Mouse (Mus musculus) MEL (cell line): ENCODE data around the gene Fbxl2. TPM values are rescaled to one million over a fixed set of nuclear protein-coding genes. Genes with fewer than 3 reads are reported as not detected.

ENCODE experiments used
- DNase-seq: peaks from one replicate; pipeline ENCODE4 v3.0.0; 2011; ENCODE audit warnings: low read depth, low spot score
- H3K27ac ChIP-seq: 2 replicates; pipeline ENCODE4 v1.5.1; 2012; ENCODE audit warnings: low read depth, mild to moderate bottlenecking, control low read depth, low read length, moderate library complexity; ENCODE audit not compliant: control insufficient read depth
- H3K27me3 ChIP-seq, 2 experiments: fragments of 150-350 bp in 1 of 2; sonication (generic) in 1 of 2; 2 replicates each; pipeline ENCODE4 v1.6.1; 2012; ENCODE audit warnings: low read length in 2 of 2, mild to moderate bottlenecking in 2 of 2, improper control_type of control experiment in 1 of 2, moderate library complexity in 1 of 2; ENCODE audit not compliant: insufficient read depth in 2 of 2, control insufficient read depth in 1 of 2
- H3K36me3 ChIP-seq, 2 experiments: 2 replicates each; pipeline ENCODE4 v1.6.1; 2012 to 2014; ENCODE audit warnings: low read length in 2 of 2, improper control_type of control experiment in 1 of 2, inconsistent platforms in 1 of 2, mild to moderate bottlenecking in 1 of 2; ENCODE audit not compliant: insufficient read depth in 2 of 2, control insufficient read depth in 1 of 2
- H3K4me1 ChIP-seq, 2 experiments: fragments of 150-350 bp in 1 of 2; sonication (generic) in 1 of 2; 2 replicates each; pipeline ENCODE4 v1.6.1; 2012; ENCODE audit warnings: low read length in 2 of 2, improper control_type of control experiment in 1 of 2, mild to moderate bottlenecking in 1 of 2; ENCODE audit not compliant: insufficient read depth in 2 of 2, control insufficient read depth in 1 of 2
- H3K4me3 ChIP-seq, 2 experiments: fragments of 150-350 bp in 1 of 2; sonication (generic) in 1 of 2; 2 replicates each; pipeline ENCODE4 v1.5.1; 2012; ENCODE audit warnings: low read depth in 2 of 2, low read length in 2 of 2, mild to moderate bottlenecking in 2 of 2, moderate library complexity in 2 of 2, control low read depth in 1 of 2, improper control_type of control experiment in 1 of 2; ENCODE audit not compliant: control insufficient read depth in 1 of 2, insufficient read depth in 1 of 2
- H3K79me2 ChIP-seq: 2 replicates; pipeline ENCODE4 v1.6.1; 2012; ENCODE audit warnings: mild to moderate bottlenecking, low read length, moderate library complexity; ENCODE audit not compliant: control insufficient read depth, poor library complexity, insufficient read depth
- H3K9ac ChIP-seq: 2 replicates; pipeline ENCODE4 v1.6.1; 2012; ENCODE audit warnings: low read depth, mild to moderate bottlenecking, control low read depth, low read length, moderate library complexity; ENCODE audit not compliant: control insufficient read depth, poor library complexity, severe bottlenecking
- H3K9me3 ChIP-seq: fragments of 150-350 bp; sonication (generic); replicated peaks from 2 replicates; pipeline ENCODE4 v1.6.1; 2012; ENCODE audit warnings: mild to moderate bottlenecking, low read length, improper control_type of control experiment, moderate library complexity; ENCODE audit not compliant: insufficient read depth
- CHD1 ChIP-seq: IDR thresholded peaks from 2 replicates; pipeline ENCODE4 v1.6.1; 2012; ENCODE audit warnings: low read depth, mild to moderate bottlenecking, inconsistent platforms, low read length, improper control_type of control experiment
- CTCF ChIP-seq, 3 experiments: IDR thresholded peaks in 2 of 3; conservative IDR thresholded peaks in 1 of 3; 2 replicates each; pipeline ENCODE4 v1.5.1; 2011 to 2012; ENCODE audit warnings: low read length in 3 of 3, low read depth in 2 of 3, mild to moderate bottlenecking in 2 of 3, improper control_type of control experiment in 1 of 3, inconsistent platforms in 1 of 3, mixed read lengths in 1 of 3, moderate library complexity in 1 of 3; ENCODE audit not compliant: control insufficient read depth in 1 of 3, insufficient read depth in 1 of 3, poor library complexity in 1 of 3, severe bottlenecking in 1 of 3
- ETS1 ChIP-seq: IDR thresholded peaks from 2 replicates; pipeline ENCODE4 v1.6.1; 2012; ENCODE audit warnings: low read depth, mild to moderate bottlenecking, inconsistent platforms, low read length, improper control_type of control experiment, moderate library complexity
- GABPA ChIP-seq: IDR thresholded peaks from 2 replicates; pipeline ENCODE4 v1.6.1; 2012; ENCODE audit warnings: low read depth, mild to moderate bottlenecking, inconsistent platforms, low read length, improper control_type of control experiment, moderate library complexity
- HCFC1 ChIP-seq: IDR thresholded peaks from 2 replicates; pipeline ENCODE4 v1.6.1; 2012; ENCODE audit warnings: low read depth, mild to moderate bottlenecking, inconsistent platforms, low read length, improper control_type of control experiment, moderate library complexity
- KAT2A ChIP-seq: conservative IDR thresholded peaks from 2 replicates; pipeline ENCODE4 v1.6.1; 2012; ENCODE audit warnings: low read depth, low read length, improper control_type of control experiment, inconsistent platforms
- MAFK ChIP-seq: IDR thresholded peaks from 2 replicates; pipeline ENCODE4 v1.6.1; 2011; ENCODE audit warnings: low read depth, mild to moderate bottlenecking, low read length, improper control_type of control experiment, borderline replicate concordance
- MAX ChIP-seq: IDR thresholded peaks from 2 replicates; pipeline ENCODE4 v1.6.1; 2011; ENCODE audit warnings: low read length, improper control_type of control experiment
- MEF2A ChIP-seq: IDR thresholded peaks from 2 replicates; pipeline ENCODE4 v1.6.1; 2014; ENCODE audit warnings: low read depth, mild to moderate bottlenecking, inconsistent platforms, low read length, improper control_type of control experiment; ENCODE audit not compliant: poor library complexity, insufficient replicate concordance, severe bottlenecking; ENCODE audit errors: extremely low read depth
- MXI1 ChIP-seq: IDR thresholded peaks from 2 replicates; pipeline ENCODE4 v1.6.1; 2011; ENCODE audit warnings: mild to moderate bottlenecking, low read depth, low read length, improper control_type of control experiment
- MYB ChIP-seq: IDR thresholded peaks from 2 replicates; pipeline ENCODE4 v1.6.1; 2011; ENCODE audit warnings: mild to moderate bottlenecking, low read depth, low read length, improper control_type of control experiment
- MYC ChIP-seq: IDR thresholded peaks from 2 replicates; pipeline ENCODE4 v1.6.1; 2011; ENCODE audit warnings: low read depth, mild to moderate bottlenecking, low read length, improper control_type of control experiment, moderate library complexity
- NELFE ChIP-seq: IDR thresholded peaks from 2 replicates; pipeline ENCODE4 v1.6.1; 2011; ENCODE audit warnings: low read depth, low read length, improper control_type of control experiment
- NRF1 ChIP-seq: IDR thresholded peaks from 2 replicates; pipeline ENCODE4 v1.6.1; 2014; ENCODE audit warnings: low read depth, mild to moderate bottlenecking, inconsistent platforms, low read length, improper control_type of control experiment, moderate library complexity; ENCODE audit not compliant: poor library complexity, insufficient read depth, severe bottlenecking
- POLR2AphosphoS2 ChIP-seq: IDR thresholded peaks from 2 replicates; pipeline ENCODE4 v1.6.1; 2011; ENCODE audit warnings: low read length, improper control_type of control experiment
- RAD21 ChIP-seq: IDR thresholded peaks from 2 replicates; pipeline ENCODE4 v1.6.1; 2011; ENCODE audit warnings: mild to moderate bottlenecking, low read depth, low read length, improper control_type of control experiment
- RCOR1 ChIP-seq: IDR thresholded peaks from 2 replicates; pipeline ENCODE4 v1.6.1; 2012; ENCODE audit warnings: low read depth, mild to moderate bottlenecking, inconsistent platforms, low read length, improper control_type of control experiment
- SIN3A ChIP-seq: IDR thresholded peaks from 2 replicates; pipeline ENCODE4 v1.6.1; 2012; ENCODE audit warnings: low read length, improper control_type of control experiment, inconsistent platforms
- SMC3 ChIP-seq: IDR thresholded peaks from 2 replicates; pipeline ENCODE4 v1.6.1; 2011; ENCODE audit warnings: low read depth, low read length, improper control_type of control experiment
- TAL1 ChIP-seq: IDR thresholded peaks from 2 replicates; pipeline ENCODE4 v1.6.1; 2012; ENCODE audit warnings: mild to moderate bottlenecking, inconsistent platforms, low read length, moderate library complexity, mixed read lengths
- TCF12 ChIP-seq: IDR thresholded peaks from 2 replicates; pipeline ENCODE4 v1.6.1; 2014; ENCODE audit warnings: low read depth, mild to moderate bottlenecking, inconsistent platforms, low read length, improper control_type of control experiment, moderate library complexity
- UBTF ChIP-seq: IDR thresholded peaks from 2 replicates; pipeline ENCODE4 v1.6.1; 2012; ENCODE audit warnings: low read depth, mild to moderate bottlenecking, inconsistent platforms, low read length, improper control_type of control experiment, moderate library complexity, borderline replicate concordance; ENCODE audit not compliant: insufficient read depth
- ZMIZ1 ChIP-seq: IDR thresholded peaks from 2 replicates; pipeline ENCODE4 v1.6.1; 2012; ENCODE audit warnings: low read depth, mild to moderate bottlenecking, inconsistent platforms, low read length, improper control_type of control experiment, moderate library complexity
- polyA plus RNA-seq, 2 experiments: library from polyadenylated mRNA; stranded (reverse) in 1 of 2; unstranded in 1 of 2; fragments of >175 nt in 1 of 2; fragments of >200 nt in 1 of 2; gene quantifications; 2 replicates each; pipeline versions ENCODE4 v1.2.1 to v1.2.4; 2012; ENCODE audit warnings: low replicate concordance in 2 of 2, low read depth in 1 of 2; ENCODE audit not compliant: insufficient read length in 2 of 2, insufficient read depth in 1 of 2, missing spikeins in 1 of 2
- total RNA-seq: library from RNA; depleted of rRNA; stranded (reverse); fragments of 300-350 nt; gene quantifications from 2 replicates; pipeline ENCODE4 v1.2.3, GENCODE M21; 2012

Gene Fbxl2
- total and polyA plus RNA-seq, 3 experiments, result 1.8 to 3.0 TPM; not detected in 1

DNA sequence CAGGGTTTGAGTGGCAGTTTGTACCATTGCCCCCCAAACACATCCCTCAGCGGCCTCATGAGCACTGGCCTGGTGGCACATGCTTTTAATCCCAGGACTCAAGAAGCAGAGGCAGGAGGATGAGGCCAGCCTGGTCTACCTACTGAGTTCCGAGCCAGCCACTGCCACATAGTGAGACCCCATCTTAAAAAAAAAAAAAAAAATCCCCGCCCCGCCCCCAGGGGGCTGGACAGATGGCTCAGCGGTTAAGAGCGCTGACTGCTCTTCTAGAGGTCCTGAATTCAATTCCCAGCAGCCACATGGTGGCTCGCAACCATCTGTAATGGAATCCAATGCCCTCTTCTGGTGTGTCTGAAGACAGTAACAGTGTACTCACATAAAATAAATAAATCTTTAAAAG lies 4.1 kb upstream of the Fbxl2 start:
- no peaks in the 10 kb centered on the region for H3K4me1 ChIP-seq
- no peak overlapping the region for H3K27ac ChIP-seq
- no peaks in the 10 kb centered on the region for H3K9me3 ChIP-seq
- no peaks in the 10 kb centered on the region for H3K79me2 ChIP-seq
- H3K4me3 ChIP-seq, result no peak overlapping the region
- DNase-seq, result no peak
- TF ChIP-seq MYC (no peak), KAT2A (no peak), MYB (no peak), HCFC1 (no peak), SMC3 (no peak), POLR2AphosphoS2 (no peak), UBTF (no peak), MAX (no peak), GABPA (no peak), SIN3A (no peak), TCF12 (no peak), TAL1 (no peak), RCOR1 (no peak), MAFK (no peak), MEF2A (no peak), NRF1 (no peak), NELFE (no peak), MXI1 (no peak), CHD1 (no peak)
- TF ChIP-seq, all 39 proteins: peak for 0
- Histone ChIP-seq H3K27me3 (no peaks in the 10 kb centered on the region), H3K9ac (no peak overlapping the region), H3K36me3 (no peaks in the 10 kb centered on the region)

DNA sequence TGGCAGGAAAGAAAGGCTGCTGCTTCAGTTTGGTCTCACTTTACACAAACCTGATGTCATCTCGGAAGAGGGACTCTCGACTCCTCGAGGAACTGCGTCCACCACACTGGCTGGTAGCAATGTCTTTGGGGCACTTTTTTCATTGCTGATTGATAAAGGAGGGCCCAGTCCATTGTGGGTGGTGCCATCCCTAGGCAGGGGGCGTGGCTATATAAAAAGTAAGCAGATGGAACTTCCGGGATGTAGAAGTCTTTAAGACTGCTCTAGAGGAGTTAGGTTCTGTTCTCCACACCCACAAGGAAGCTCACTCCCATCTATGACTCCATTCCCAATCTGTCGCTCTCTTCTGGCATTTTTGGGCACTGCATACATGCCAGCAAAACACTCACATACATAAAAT lies 685 bp upstream of the Fbxl2 start:
- no peak for TF ChIP-seq ZMIZ1
- TF ChIP-seq MAFK, result no peak
- TF ChIP-seq ETS1, result no peak
- TF ChIP-seq MAX, result no peak
- TF ChIP-seq CTCF (IDR thresholded peaks at IDR 0.05 in 2 of 3, conservative IDR thresholded peaks at IDR 0.05 in 1 of 3; ENCODE audit: control insufficient read depth in 1 of 3, insufficient read depth in 1 of 3, low read depth in 2 of 3, low read length in 3 of 3, poor library complexity in 1 of 3, severe bottlenecking in 1 of 3), result no peak
- TF ChIP-seq TAL1, result no peak
- no peak for TF ChIP-seq RAD21
- TF ChIP-seq KAT2A, result no peak
- no peak for TF ChIP-seq MYB
- TF ChIP-seq GABPA, result no peak
- no peak for TF ChIP-seq NELFE
- Histone ChIP-seq H3K4me3 (no peak overlapping the region), H3K27ac (no peak overlapping the region), H3K4me1 (no peaks in the 10 kb centered on the region), H3K27me3 (no peaks in the 10 kb centered on the region), H3K9ac (no peak overlapping the region), H3K36me3 (no peaks in the 10 kb centered on the region), H3K9me3 (no peaks in the 10 kb centered on the region), H3K79me2 (no peaks in the 10 kb centered on the region)
- no peak for DNase-seq
